Mouse (Mus musculus) frontal cortex, postnatal 25 days (tissue): Measurements from ENCODE around the gene 4930595D18Rik.

Experiments
- DNase-seq, 2 experiments: peaks; one replicate each; pipeline ENCODE4 v3.0.0; 2022; ENCODE audit warnings: low spot score in 2 of 2

The 4930595D18Rik gene

DNA sequence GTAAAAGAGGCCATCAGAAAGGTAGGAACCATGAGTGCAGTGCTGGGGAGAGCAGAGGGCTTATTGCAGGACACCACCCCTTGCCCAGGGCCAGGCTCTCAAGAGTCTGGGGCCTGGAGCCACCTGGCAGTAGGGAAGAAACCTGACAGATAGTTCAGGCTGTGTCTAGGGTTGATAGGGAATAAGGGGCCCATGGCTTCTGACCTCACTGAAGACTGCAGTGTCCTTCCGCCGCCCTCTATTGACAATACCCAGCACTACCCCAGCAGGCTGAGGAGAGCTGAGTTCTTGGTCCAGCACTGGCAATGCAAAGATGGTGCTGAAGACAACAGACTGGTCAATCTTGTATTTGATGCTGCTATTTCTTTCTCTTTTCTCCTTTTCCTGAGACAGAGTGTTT, 47.2 kb downstream of the 4930595D18Rik start:
- DNase-seq: no peak

DNA sequence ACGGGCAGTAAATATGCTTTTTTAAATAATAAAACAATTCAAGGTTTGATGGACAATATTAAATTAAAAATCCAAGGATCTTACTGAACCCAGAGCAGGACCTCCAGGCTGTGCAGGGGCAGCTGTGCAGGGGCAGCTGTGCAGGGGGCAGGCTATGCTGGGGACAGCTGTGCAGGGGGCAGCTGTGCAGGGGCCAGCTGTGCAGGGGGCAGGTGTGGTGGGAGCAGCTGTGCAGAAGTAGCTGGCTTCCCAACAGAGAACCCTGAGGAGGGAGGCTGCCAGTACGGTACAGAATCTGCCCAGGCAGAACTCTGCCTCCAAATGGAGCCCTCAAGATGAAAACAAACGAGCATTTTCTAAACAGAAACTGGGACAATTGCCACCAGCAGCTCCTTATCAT, 48.3 kb downstream of the 4930595D18Rik start:
- no peak for DNase-seq

DNA sequence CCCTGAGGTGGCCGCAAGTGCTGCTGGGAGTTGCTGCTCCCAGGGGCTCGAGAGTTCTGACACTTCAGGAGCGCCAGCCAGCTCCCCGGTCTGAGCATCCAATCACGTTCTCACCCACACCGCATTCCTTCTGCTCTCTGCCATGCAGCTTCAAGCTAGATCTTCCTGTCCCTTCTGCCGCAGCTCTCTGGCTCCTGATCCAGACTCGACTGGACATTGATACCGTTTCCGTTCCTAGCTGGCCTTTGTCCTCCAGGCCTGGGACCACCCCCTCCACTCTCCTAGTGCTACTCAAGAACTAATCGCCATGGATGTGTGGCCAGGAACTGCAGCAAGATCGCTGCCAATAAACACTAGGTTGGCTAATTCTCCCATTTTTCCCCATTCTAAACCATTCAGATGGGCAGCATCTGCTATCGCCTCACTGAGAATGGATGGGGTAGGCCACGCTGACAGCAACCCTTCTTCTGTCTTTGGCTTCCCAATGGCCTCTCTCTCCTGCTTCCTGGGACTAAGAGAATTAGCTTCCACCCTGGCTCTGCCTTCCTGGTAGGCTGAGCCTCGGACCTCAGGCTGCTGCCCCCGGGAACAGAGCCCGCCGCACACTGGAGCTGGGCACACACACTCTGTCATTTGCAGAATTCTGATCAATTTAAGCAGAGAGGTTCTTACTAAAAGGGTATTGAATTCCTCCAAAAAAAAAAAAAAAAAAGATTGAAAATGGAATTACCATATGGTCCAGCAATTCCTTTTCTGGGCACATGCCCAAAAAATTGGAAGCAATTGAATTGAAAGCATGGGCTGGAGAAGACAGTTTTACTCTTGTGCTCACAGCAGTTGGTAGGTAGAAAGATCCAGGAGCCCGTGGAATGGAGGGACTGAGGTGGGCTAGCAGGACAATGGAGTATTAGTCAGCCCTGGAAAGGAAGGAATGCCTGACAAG, 49.2 kb downstream of the 4930595D18Rik start:
- no peak for DNase-seq

DNA sequence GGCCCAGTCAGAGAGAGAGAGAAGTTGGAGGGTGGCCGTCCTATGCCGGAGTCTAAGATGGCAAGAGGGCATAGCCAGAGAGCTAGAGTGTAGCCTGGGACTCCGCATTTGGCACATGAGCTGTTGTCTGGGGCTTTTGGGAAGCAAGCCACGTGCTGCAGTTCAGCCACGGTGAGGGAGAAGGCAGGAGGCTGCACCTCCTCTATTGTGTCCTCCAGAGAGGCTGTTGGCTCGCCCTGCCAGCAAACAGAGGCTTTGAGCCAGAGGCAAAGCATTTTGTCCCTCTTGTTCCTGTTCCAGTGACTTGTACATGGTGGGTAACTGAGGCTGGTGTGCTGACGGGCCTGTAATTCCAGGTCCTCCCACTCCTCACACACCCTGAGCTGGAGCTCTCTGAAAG, 50.1 kb downstream of the 4930595D18Rik start:
- no peak for DNase-seq

DNA sequence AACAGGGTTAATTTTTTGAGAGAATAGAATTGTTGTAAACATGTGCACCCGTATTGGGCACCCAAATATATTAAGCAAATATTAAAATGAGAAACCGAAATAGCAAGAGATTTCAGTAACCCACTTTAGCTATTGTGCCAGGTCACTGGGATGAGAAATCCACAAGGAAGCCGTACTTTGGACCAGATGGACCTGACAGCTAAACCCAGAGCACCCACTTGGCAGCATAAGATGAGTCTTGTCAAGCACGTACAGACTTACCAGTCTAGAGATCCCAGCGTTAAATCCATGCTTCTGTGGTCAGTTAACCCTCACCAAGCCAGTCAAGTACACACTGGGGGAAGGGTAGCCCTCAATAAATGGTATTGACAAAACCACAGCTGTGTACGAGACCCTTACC, 58.6 kb downstream of the 4930595D18Rik start:
- no peak for DNase-seq

DNA sequence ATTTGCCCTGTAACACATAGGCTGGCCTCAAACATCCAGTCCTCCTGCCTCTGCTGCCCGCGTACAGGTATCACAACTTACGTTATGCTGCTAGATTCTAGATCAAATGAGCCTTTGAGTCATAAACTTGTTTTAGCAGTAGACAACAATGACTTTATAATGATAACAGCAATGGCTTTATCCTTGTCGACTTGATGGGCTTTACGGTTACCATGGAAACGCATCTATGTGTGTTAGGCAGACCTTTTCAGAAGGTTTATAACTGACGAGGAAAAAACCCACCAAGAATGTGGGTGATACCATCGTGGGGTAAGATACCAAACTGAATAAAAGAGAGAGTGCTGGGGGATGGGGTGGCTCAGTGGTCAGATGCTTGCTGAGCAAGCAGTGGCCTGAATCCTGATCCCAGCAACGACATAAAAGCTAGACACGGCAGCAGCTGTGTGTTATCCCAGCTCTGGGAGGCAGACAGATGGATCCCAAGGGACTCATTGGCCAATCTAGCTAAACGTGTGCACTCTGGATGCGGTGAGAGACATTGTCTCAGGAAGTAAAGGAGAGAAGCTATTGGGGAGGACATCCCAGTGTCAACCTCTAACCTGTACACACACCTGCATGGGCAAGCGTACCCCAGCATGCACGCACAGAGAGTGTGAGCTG, 59.6 kb downstream of the 4930595D18Rik start:
- no peak for DNase-seq

DNA sequence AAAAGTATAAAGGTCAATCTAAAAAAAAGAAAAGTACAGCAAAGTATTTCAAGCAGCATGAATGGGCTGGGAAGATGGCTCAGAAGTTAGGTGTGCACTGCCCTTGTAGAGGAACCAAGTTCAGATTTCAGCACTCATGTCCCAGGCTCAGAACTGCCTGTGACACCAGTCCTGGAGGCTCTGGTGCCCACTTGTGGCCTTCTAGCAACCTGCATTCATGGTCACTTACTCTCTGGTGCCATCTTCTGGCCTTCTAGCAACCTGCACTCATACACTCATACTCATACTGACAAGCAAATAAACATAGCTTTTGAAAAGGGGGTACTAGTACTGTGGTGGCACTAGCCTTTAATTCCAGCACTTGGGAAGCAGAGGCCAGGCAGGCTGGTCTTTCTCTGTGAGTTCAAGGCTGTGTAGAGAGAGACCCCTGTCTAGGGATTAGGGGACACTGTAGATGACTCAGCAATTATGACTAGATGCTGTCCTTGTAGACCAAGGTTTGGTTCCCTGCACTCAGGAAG, 61.9 kb downstream of the 4930595D18Rik start:
- no peak for DNase-seq

DNA sequence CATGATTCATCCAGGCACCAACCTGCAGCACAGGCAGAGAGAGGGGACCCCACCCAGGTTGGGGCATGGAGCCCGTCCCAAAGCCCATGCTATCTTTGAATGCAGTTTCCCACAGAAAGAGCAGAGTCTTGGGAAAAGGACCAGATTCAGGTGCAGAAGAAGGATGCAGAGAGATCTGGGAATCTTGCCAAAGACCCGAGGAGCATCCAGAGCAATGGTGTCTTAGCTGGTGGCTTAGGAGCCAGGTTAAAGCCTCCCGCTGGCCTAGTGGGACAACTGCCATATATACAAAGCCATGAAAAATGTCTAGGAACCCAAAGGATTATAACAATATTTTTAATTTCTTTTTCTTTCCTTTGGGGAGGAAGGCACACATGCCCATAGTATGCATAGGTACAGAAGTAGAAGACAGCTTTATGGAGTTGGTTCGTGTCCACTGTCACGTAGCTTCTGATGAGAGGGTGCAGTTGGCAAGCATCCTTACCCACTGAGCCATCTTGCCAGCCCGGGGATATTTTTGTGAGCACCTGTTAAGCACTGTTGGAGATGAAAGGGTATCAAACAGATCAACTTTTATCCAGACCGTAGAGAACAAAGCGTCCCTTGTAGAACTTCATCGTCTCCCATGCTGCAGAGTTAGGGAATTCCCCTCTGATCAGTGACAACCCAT, 63.2 kb downstream of the 4930595D18Rik start:
- DNase-seq: no peak

DNA sequence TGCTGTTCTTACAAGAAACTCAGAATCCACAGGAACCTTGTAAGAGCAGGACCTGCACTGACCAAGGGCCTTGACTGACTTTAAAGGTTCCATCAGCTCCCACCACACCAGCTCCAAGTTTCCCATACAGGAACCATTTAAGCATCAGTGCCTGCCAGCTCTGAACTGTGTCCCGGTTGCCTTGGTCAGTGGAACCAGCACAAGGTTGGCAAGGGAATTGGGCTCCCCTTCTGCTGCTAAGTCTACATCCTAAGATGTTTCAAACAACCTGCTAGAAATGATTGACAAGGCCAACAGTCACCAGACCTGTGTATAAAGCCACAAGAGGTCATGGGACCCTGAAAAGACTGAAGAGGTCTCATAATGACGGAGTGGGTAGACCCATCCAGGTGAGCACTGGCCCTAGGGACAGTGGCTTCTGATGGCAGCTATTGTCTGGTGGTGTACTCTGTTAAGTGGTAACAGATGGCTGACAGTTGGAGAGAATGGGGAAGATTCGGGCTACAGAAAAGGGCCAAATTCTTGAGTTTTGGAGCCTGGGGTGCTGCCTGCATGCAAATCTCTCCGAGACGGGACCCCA, 64.7 kb downstream of the 4930595D18Rik start:
- no peak for DNase-seq

DNA sequence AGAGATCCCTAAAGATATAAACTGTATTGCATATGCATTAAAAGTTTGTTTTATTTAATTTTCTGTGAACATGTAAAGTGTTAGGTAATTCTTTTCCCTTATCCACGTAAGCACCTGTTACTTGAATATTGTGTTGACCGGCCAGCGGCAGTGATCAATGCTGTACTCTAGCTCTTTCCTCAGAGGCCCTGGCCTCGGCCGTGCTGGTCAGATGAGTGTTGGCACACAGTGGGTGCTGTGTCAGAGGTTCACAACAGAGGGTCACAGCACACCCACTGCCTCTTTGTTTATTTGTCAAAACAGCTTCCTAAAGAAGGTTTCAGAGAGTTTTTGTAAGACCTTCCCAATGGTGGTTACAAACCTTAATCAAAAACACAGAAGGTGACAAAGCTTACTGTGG, 69.7 kb downstream of the 4930595D18Rik start:
- no peak for DNase-seq

DNA sequence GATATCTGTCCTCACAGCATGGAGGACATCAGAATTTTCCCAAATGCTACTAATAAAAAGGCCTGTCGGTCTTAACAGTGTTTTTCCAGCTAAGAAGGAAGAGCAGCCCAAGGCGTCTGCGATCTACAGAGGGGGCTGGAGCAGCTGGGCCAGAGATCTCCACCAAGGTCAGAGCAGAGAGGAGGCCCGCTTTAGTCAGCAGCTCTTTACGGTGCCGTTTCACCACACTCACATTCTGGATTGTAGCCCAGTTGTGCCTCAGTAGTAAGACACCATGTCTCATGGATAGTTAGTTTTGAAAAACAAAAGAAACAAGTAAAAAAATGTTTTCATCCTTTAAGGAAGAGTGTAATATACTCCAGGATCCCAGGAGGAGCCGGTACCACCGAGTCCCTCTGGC, 73.1 kb downstream of the 4930595D18Rik start:
- DNase-seq: no peak
